Mouse (Mus musculus) ovary, postnatal 10 days (tissue): ENCODE measurements around the gene Fuk.
A peak's percentile ranks its signal among the peaks of the same experiment; 100 is the strongest.
"Not testable (repeated sequence)": the region's sequence is repeated elsewhere in the genome, so short reads cannot be mapped to it uniquely, and the experiment has no call there.

Experiments
- DNase-seq: peaks from one replicate; pipeline ENCODE4 v3.0.0; 2022; ENCODE audit warnings: low spot score

Gene Fuk

GRCm38 (mm10) chr8:110919341-110920031 is 17.2 kb upstream of the Fuk start, which contains the start of gene St3gal2:
St3gal2 (plus strand) TSS chr8:110919922.
- DNase-seq = peak; percentile 41

GRCm38 (mm10) chr8:110918460-110918859 is 16.2 kb upstream of the Fuk start:
- no peak for DNase-seq

DNA sequence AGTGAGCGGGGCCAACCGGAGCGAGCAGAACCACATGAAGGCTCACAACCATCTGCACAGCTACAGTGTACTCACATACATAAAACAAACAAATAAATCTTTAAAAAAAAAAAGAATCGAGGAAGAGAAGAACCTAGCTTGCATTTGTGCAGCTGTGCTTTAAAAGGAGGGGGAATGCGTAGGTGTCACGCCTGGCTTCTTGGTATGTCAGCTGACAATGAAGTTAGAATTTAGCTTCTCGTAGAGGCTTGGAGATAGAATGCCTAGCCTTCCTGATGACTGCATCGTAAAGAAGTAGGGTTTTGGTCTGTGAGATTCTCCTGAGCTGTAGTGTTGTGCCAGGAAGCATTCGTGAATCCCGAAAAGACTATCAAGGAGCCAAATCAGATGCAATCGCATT is 15.7 kb upstream of the Fuk start:
- no peak for DNase-seq

GRCm38 (mm10) chr8:110917415-110917814 is 15.1 kb upstream of the Fuk start:
- DNase-seq = no peak

DNA sequence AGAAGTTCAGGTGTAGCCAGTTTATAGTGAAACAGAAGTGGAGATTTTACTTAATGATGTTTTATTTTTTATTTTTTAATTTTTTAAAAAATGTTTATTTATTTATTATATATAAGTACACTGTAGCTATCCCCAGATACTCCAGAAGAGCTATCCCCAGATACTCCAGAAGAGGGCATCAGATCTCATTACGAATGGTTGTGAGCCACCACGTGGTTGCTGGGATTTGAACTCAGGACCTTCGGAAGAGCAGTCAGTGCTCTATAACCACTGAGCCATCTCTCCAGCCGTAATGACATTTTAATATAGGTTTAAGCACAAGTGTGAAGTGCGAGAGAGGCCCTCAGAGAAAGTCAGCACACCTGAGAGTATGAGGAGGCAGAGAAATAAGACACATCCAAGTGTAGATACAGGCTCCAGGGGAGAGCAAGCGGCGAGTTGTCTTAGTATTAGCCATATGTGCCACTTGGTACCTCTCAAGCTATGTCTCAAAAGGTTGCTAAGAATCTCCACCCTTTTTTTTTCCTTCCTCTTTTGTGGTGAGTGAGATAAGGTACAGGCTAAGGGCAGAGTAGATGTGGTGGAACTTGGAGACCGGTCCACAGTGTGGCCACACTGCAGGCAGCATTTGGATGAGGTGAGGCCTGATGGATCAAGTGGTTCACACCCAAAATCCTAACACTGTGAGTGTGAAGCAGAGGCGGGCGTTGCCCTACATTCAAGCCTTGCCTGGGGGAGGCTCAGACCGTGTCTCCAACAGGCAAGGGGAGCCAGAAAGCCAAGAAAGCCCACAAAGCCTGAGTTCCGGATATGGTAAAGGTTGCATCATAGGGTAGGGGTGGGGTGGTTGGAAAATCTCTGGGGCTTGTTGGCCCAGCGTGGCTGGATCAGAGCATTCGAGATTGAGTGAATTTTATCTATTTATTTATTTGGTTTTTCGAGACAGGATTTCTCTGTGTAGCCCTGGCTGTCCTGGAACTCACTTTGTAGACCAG is 9.6 kb upstream of the Fuk start:
- no peak for DNase-seq

DNA sequence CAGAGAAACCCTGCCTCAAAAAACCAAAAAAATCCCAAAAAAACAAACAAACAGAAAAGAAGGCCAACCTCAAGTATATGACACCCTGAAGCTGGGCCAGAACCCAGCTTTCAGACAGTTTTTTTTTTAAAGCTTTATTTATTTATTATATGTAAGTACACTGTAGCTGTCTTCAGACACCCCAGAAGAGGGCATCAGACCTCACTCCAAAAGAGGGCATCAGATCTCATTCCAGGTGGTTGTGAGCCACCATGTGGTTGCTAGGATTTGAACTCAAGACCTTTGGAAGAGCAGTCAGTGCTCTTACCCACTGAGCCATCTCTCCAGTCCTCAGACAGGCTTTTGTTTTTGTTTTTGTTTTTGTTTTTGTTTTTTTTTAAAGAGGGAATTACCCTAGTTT is 7.6 kb upstream of the Fuk start:
- not testable (repeated sequence) for DNase-seq

GRCm38 (mm10) chr8:110906682-110907081 is 4.4 kb upstream of the Fuk start:
- DNase-seq = no peak

DNA sequence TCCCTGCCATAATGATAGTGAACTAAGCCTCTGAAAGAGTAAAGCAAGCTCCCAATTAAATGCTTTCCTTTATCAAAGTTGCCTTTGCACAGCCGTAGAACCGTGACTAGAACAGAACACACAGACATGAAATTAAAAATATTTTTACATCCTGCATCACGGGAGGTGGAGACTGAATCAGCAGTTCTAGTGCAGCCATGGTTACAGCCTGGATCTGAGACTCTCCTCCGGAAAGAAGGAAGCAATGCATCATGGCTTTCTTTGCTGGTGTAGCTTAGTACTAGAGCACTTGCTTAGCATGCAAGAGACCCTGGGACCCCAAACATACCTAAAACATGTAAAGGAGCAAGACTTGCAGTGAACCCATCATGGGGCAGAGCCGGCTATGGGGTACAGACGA is 3.1 kb upstream of the Fuk start:
- no peak for DNase-seq

GRCm38 (mm10) chr8:110902579-110902965 is 284 bp upstream of the Fuk start:
- DNase-seq = no peak

DNA sequence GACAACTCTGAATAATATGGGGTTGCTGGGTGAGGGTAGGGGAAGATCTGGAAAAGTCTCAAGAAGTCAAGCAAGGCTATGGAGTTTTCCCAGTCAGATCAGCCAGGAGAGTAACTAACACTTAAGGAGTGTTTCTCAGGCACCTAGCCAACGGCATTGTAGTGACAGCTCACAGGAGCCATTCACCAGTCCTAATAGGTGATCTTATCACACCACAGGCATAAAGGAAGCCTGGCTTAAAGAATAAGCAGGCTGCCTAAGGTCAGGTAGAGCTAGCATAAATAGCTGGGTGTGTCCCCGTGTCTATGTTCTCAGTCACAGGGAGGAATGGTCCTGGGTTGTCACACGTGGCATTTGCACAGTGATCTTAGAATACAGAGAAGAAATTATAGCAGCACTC is 1.2 kb downstream of the Fuk start:
- no peak for DNase-seq

DNA sequence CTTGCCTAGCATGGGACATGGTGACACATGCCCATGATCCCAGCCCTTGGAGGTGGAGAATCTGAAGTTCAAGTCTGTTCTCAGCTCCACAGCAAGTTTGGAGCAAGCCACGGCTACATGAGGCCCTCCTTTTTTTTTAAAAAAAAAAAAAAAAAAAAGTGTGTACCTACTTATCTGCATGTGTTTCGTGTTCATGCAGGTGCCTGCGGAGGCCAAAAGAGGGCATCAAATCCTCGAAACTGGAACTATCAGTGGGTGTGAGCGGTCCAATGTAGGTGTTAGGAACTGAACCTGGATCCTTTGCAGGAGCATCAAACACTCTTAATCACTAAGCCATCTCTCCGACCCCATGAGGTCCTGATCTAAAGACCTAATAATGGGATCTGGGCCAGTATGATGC is 4.8 kb downstream of the Fuk start:
- no peak for DNase-seq

GRCm38 (mm10) chr8:110895812-110896211 is 6.5 kb downstream of the Fuk start:
- DNase-seq = no peak

GRCm38 (mm10) chr8:110895254-110895653 is 7.0 kb downstream of the Fuk start:
- no peak for DNase-seq

GRCm38 (mm10) chr8:110894851-110895250 is 7.4 kb downstream of the Fuk start:
- DNase-seq = no peak

GRCm38 (mm10) chr8:110892913-110893312 is 9.4 kb downstream of the Fuk start:
- no peak for DNase-seq

- DNase-seq = no peak
These were observed 10.2 kb downstream of the Fuk start for GRCm38 (mm10) chr8:110892040-110892439.

GRCm38 (mm10) chr8:110889904-110890470 is 12.3 kb downstream of the Fuk start:
- no peak for DNase-seq

- no peak for DNase-seq
These were observed 13.4 kb downstream of the Fuk start for GRCm38 (mm10) chr8:110888860-110889259.

GRCm38 (mm10) chr8:110888441-110888840 is 13.8 kb downstream of the Fuk start:
- no peak for DNase-seq

- no peak for DNase-seq
These were observed 14.7 kb downstream of the Fuk start for GRCm38 (mm10) chr8:110887551-110887950.

DNA sequence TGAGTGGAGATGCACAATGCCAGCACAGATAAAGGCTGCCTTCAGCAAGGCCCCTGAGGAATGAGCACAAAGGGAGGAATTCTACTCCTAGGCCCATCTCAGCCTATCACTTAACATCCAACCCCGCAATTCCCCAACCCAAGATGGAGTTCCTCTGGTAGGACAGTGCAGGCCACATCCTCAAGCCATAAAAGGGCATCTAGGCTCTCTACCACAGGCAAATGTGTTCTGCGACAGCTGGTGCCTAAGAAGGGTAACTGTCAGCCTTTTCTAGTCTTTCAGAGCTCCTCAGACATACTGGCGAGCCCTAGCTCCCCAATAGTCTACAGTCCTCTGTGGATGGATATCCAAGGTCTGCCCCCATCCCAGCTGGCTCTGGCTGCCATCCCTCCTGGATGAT is 15.7 kb downstream of the Fuk start:
- no peak for DNase-seq

GRCm38 (mm10) chr8:110883824-110884223 is 18.5 kb downstream of the Fuk start:
- DNase-seq = no peak
